Mouse (Mus musculus) midbrain, embryonic 15.5 days (tissue): Measurements from ENCODE around the gene B3gnt9. TPM values are rescaled to one million over a fixed set of nuclear protein-coding genes. Genes with fewer than 3 reads are reported as not detected.
A peak's percentile ranks its signal among the peaks of the same experiment; 100 is the strongest.
"Not testable (repeated sequence)": the region's sequence is repeated elsewhere in the genome, so short reads cannot be mapped to it uniquely, and the experiment has no call there.

ENCODE experiments used
- ATAC-seq: fragments of 200-750 bp; cut with Nextera tagmentation; replicated peaks from 2 replicates; pipeline ENCODE4 v1.8.0; 2017; ENCODE audit warnings: moderate TSS enrichment
- H3K27ac ChIP-seq: fragments of 300-500 bp; sonication (generic); 2 replicates; pipeline ENCODE4 v1.5.1; 2015; ENCODE audit warnings: mild to moderate bottlenecking, inconsistent platforms
- H3K27me3 ChIP-seq: fragments of 300-500 bp; sonication (generic); replicated peaks from 2 replicates; pipeline ENCODE4 v1.6.1; 2015; ENCODE audit warnings: inconsistent platforms
- H3K36me3 ChIP-seq: fragments of 300-500 bp; sonication (generic); replicated peaks from 2 replicates; pipeline ENCODE4 v1.6.1; 2015; ENCODE audit warnings: inconsistent platforms
- H3K4me1 ChIP-seq: fragments of 300-500 bp; sonication (generic); 2 replicates; pipeline ENCODE4 v1.6.1; 2015; ENCODE audit warnings: inconsistent platforms
- H3K4me2 ChIP-seq: fragments of 300-500 bp; sonication (generic); 2 replicates; pipeline ENCODE4 v1.6.1; 2015; ENCODE audit warnings: inconsistent platforms, mild to moderate bottlenecking, moderate library complexity
- H3K4me3 ChIP-seq: fragments of 300-500 bp; sonication (generic); 2 replicates; pipeline ENCODE4 v1.5.1; 2015; ENCODE audit warnings: mild to moderate bottlenecking, inconsistent platforms
- H3K9ac ChIP-seq: fragments of 300-500 bp; sonication (generic); 2 replicates; pipeline ENCODE4 v1.6.1; 2015; ENCODE audit warnings: mild to moderate bottlenecking, inconsistent platforms
- H3K9me3 ChIP-seq: fragments of 300-500 bp; sonication (generic); 2 replicates; pipeline ENCODE4 v1.6.1; 2016; ENCODE audit warnings: inconsistent platforms
- WGBS: fragments of 180-500 bp; shearing (Covaris S2); methylation state at CpG from one replicate; pipeline ENCODE4 v1.1.7; 2015; ENCODE audit warnings: mixed read lengths; 5-methylcytosine and 5-hydroxymethylcytosine counted together
- polyA plus RNA-seq: library from polyadenylated mRNA; unstranded; fragments of >200 nt; fragmentation: Nextera tagmentation; extraction: Ambion mirVana; gene quantifications from 2 replicates; pipeline ENCODE4 v1.2.1, GENCODE M21; 2015

B3gnt9 gene
- polyA plus RNA-seq, result 8.1 TPM in 2 replicates

DNA sequence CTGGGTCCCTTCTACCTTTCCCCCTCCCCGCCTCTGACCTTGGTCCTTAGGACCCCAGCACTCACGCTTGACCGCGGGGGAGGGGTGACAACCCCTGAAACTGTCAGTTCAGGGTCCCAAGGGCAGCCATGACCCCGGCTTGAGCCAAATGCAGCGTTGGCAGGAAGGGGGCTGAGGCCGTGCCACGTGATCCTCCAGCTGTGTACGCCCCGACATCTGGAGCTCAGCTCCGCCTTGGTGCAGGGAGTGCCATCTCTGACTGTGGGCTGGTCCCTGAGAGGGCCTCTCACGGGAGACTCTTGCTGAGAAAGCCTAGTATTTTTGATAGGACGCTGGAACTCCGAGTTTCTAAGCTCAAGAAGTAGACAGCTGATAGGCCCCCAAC lies at the start of gene B3gnt9:
TSS of gene B3gnt9 (minus strand) at position 188 of the 385 bp plus-strand sequence.
- peaks cover 16% of the 10 kb centered on the region for H3K36me3 ChIP-seq
- peak within 1 kb of the TSS; percentile 53; the same call in 1 of the 2 replicates for H3K27ac ChIP-seq
- peaks cover 39% of the 10 kb centered on the region for H3K27me3 ChIP-seq
- H3K4me3 ChIP-seq, result peak within 1 kb of the TSS; percentile 53
- no peaks in the 10 kb centered on the region for H3K9me3 ChIP-seq
- H3K4me1 ChIP-seq, result peaks cover 30% of the 10 kb centered on the region
- WGBS, result 3% methylated on average over 14 of the region's 14 CpGs
- H3K9ac ChIP-seq, result peak within 1 kb of the TSS; percentile 53
- H3K4me2 ChIP-seq, result peak within 1 kb of the TSS; percentile 90
- peak; percentile 24 for ATAC-seq

DNA sequence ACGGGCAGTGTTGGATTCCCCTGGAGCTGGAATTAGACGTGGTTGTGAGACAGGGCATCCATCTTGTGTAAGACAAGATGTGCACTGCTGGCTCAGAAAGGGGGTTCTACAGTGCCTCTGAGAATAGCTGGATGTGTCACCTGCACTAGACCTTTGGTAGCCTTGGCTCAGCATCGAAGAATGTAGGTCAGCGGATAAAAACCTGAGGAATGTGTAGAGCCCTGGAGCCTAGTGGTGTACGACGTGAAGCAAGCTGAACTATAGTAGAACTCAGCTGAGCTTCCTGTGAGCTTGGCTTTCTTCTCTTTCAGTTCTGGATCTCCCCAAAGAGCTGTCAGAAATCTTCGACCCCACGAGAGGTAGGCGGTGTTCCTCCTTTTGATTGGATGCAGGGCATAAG lies 48.9 kb upstream of the B3gnt9 start:
- H3K36me3 ChIP-seq, result peaks cover 41% of the 10 kb centered on the region
- no peak for ATAC-seq
- H3K27ac ChIP-seq, result no peak overlapping the region

DNA sequence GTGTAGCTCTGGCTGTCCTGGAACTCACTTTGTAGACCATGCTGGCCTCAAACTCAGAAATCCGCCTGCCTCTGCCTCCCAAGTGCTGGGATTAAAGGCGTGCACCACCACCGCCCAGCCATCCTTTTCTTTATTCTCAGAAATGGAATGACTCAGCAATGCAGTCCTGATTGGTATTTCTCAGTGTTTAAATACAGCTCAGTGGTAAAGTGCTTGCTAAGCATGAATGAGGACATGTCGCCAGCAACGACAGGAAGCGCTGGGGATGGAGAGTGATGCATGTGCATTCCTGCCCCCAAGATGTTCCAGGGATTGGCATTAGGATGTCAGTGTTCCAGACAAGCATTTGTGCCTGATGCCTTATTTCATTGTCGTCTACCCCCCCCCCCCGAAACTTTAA lies 48.4 kb upstream of the B3gnt9 start:
- no peak overlapping the region for H3K4me3 ChIP-seq
- peaks cover 20% of the 10 kb centered on the region for H3K4me1 ChIP-seq
- H3K27me3 ChIP-seq, result no peaks in the 10 kb centered on the region
- H3K9ac ChIP-seq, result no peak overlapping the region
- peaks cover 41% of the 10 kb centered on the region for H3K36me3 ChIP-seq
- H3K9me3 ChIP-seq, result no peaks in the 10 kb centered on the region
- 89% methylated on average over 8 of the region's 8 CpGs for WGBS
- ATAC-seq, result no peak
- no peak overlapping the region for H3K27ac ChIP-seq
- H3K4me2 ChIP-seq, result no peak overlapping the region

More for the DNA sequence above, 48.9 kb upstream of the B3gnt9 start:
- Histone ChIP-seq H3K9me3 (no peaks in the 10 kb centered on the region), H3K4me2 (no peak overlapping the region), H3K27me3 (no peaks in the 10 kb centered on the region), H3K4me1 (peaks cover 16% of the 10 kb centered on the region), H3K4me3 (no peak overlapping the region), H3K9ac (no peak overlapping the region)
- 87% methylated on average over 9 of the region's 9 CpGs for WGBS

DNA sequence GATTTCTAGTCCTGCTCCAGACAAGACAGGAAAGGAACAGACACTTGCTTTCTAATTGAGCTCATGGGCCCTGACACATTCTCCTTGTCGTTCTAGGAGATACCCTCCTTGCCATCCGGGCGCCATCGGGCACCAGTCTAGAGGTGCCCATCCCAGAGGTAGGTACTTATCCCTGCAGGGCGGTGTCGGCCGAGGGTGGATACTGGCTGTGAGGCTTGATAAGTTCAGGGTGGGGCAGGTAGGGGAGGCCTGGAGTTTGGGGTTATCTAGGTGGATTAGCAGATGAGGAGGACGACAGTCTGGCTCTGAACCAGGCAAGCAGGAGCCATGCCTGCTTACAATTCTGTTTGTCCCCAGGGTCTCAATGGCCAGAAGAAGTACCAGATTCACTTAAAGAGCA lies 45.0 kb upstream of the B3gnt9 start:
- Histone ChIP-seq H3K9ac (no peak overlapping the region), H3K4me2 (no peak overlapping the region), H3K4me3 (no peak overlapping the region), H3K27me3 (no peaks in the 10 kb centered on the region), H3K27ac (no peak overlapping the region), H3K9me3 (no peaks in the 10 kb centered on the region), H3K36me3 (peaks cover 34% of the 10 kb centered on the region), H3K4me1 (peaks cover 21% of the 10 kb centered on the region)
- WGBS, result 96% methylated on average over 8 of the region's 8 CpGs
- no peak for ATAC-seq

DNA sequence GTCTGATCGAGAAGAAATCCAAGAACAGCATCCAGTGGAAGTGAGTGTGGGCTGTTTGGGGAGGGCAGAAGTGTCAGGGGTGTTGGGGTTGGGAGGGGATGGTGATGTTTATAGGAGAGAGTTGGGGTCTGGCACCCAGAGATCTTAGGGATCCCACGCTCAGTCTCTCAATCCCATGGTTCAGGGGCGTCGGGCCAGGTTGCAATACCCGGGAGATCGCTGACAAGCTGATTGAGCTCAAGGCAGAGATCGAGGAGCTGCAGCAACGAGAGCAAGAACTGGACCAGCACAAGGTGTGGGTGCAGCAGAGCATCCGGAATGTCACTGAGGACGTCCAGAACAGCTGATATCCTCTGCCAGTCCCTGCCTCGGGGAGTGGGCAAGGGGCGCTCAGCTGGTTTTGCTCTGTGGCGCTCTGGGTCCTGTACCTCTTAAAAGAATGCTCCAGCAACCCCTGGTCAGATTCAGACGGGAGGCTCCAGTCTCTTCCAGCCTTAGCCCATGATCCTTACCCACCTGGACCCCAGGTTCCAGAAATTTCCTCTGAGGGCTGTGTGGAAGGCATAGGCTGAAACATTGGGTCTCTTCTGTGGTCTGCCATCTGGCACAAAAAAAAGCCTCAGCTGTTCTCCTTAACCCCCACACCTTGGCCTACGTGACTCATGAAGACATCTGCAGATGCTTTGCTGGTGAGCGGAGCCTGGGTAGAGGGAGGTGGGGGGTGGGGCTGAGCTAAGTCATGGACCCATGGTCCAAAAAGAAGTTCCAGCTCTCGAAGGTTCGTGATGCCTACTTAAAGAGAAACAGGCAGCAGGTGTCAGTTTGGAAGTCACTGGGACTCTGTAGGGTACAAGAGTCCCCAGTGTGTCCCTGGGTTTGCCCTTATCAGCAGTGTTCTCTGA lies 43.6 kb upstream of the B3gnt9 start:
- no peaks in the 10 kb centered on the region for H3K27me3 ChIP-seq
- 61% methylated on average over 18 of the region's 18 CpGs for WGBS
- H3K4me2 ChIP-seq, result peak overlapping the region; percentile 99
- H3K9ac ChIP-seq, result peak overlapping the region; percentile 99
- no peaks in the 10 kb centered on the region for H3K9me3 ChIP-seq
- no peak for ATAC-seq
- H3K27ac ChIP-seq, result no peak overlapping the region; the same call in 1 of the 2 replicates
- H3K36me3 ChIP-seq, result peaks cover 29% of the 10 kb centered on the region
- peak overlapping the region; percentile 100 for H3K4me3 ChIP-seq
- peaks cover 21% of the 10 kb centered on the region for H3K4me1 ChIP-seq

DNA sequence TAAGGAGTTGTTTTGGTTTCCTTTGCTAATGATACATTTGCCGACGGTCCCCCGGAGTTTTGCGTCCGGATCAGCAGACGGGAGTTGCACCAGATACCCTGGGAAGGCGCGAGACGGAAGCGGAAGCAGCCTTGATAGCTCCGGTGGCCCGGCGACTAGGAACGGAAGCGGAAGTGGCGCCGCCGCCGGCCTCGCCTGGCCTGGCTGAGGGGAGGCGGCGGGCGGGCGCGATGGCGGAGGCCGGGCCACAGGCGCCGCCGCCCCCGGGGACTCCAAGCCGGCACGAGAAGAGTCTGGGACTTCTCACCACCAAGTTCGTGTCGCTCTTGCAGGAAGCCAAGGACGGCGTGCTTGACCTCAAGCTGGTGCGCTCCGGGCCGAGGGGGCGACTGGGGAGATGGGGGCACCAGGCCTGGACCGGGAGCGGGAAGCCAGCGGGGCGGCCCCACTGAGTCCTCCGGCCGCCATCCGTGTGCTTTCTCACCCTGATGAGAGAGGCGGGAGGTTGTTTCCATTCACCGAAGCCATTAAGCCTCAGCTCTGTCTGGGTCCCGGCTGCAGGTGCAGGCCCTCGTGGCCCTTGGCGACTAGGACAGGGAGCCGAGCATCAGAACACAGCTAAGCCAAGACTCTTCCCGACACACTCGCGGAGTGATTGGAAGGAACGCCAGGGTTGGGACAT lies 42.7 kb upstream of the B3gnt9 start, which contains the start of gene E2f4:
TSS of gene E2f4 (plus strand) at position 153 of the 682 bp plus-strand sequence.
- Histone ChIP-seq H3K4me1 (peaks cover 21% of the 10 kb centered on the region), H3K27ac (peak within 1 kb of the TSS; percentile 74), H3K36me3 (peaks cover 24% of the 10 kb centered on the region), H3K27me3 (no peaks in the 10 kb centered on the region), H3K9me3 (no peaks in the 10 kb centered on the region), H3K9ac (peak within 1 kb of the TSS; percentile 99), H3K4me2 (peak within 1 kb of the TSS; percentile 99), H3K4me3 (peak within 1 kb of the TSS; percentile 100)
- peak; percentile 90 for ATAC-seq
- under 1% methylated on average over 57 of the region's 58 CpGs for WGBS

DNA sequence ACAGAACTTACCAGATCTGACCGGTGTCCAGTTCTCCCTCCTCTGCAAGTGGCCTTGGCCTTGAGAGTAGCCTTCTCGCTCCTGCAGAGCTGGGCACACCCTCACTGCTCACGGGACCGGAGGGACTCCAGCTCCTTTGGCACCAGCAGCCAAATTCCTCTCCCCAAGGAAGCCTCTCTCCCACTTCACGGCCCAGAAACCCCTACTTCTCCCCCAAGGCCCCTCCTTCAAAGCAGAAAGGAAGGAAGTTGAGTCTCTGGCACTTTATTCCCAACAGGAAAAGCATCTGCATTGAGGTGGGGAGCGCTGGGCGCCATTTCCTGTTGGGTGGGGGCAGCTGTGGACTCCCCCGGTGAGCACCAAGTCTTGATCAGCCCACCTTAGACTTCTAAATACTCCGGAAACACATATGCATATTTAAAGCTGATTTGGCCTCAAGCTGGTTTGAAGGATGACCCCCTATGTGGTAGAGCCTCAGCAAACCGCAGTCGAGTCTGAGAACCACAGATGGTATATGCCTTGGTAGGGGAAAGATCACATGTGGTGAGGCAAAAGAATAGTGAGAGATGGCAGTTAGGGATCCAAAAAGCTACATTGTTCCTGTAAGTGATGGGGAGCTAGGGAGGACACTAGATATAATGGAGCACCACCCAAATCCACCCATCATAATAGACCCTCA lies 41.1 kb upstream of the B3gnt9 start, which contains the start of gene Exoc3l:
TSS of gene Exoc3l (minus strand) at position 207 of the 679 bp plus-strand sequence.
- Histone ChIP-seq H3K27me3 (no peaks in the 10 kb centered on the region), H3K36me3 (peaks cover 12% of the 10 kb centered on the region), H3K9me3 (no peaks in the 10 kb centered on the region), H3K9ac (no peak within 1 kb of the TSS; the same call in 1 of the 2 replicates), H3K4me2 (peak within 1 kb of the TSS; percentile 99), H3K4me1 (peaks cover 21% of the 10 kb centered on the region), H3K27ac (0 out of 2 replicates have a peak within 1 kb of the TSS, but pooled peaks have one; percentile 54), H3K4me3 (peak within 1 kb of the TSS; percentile 100; the same call in 1 of the 2 replicates)
- no peak for ATAC-seq
- WGBS, result 71% methylated on average over 11 of the region's 11 CpGs

DNA sequence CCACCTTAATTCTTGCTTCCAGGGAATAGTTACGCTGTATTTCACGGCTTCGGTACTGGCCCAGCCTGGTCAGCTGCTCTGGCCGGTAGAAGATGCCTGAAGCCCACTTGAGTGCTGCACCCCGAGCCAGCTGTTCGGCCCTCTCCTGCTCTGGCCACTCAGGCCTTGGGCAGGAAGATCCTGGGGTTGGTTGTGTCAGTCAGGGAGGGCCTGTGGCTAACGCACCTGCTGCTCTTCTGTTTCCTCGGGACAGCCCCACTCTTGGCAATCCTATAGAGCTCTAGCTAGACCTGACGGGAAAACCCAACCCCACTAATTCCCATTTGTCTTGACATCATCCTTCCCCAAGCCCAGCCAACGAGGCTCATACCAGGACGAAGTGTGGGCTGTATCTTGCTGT lies 40.3 kb upstream of the B3gnt9 start:
- peaks cover 5% of the 10 kb centered on the region for H3K36me3 ChIP-seq
- peak overlapping the region; percentile 12; the same call in 1 of the 2 replicates for H3K4me2 ChIP-seq
- no peaks in the 10 kb centered on the region for H3K9me3 ChIP-seq
- no peak overlapping the region for H3K9ac ChIP-seq
- H3K27me3 ChIP-seq, result no peaks in the 10 kb centered on the region
- H3K4me1 ChIP-seq, result peaks cover 29% of the 10 kb centered on the region
- ATAC-seq, result no peak
- no peak overlapping the region for H3K4me3 ChIP-seq
- H3K27ac ChIP-seq, result no peak overlapping the region
- 67% methylated on average over 11 of the region's 11 CpGs for WGBS

DNA sequence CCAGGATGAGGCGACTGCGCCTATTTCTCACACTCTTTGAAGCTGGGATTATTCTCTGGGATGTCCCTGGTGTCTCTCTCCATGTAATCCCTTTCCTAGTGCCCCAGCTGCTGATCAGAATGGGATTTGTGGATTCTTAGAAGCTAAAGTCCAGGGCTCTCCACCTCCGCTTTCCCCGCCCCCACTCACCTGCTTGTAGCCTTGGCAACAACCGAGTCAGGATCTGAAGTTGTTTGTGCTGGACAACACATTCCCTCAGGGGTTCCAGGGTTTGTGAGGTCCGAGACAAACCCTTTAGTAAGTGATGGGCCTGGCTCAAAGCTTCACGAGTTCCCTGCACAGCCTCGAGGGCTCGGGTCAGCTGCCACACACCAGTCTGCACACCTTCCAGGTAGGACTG lies 39.8 kb upstream of the B3gnt9 start:
- Histone ChIP-seq H3K36me3 (peaks cover under 1% of the 10 kb centered on the region; the same call in 1 of the 2 replicates), H3K4me2 (peak overlapping the region; percentile 12; the same call in 1 of the 2 replicates), H3K9ac (no peak overlapping the region), H3K9me3 (no peaks in the 10 kb centered on the region), H3K27ac (no peak overlapping the region), H3K4me3 (no peak overlapping the region), H3K4me1 (peaks cover 34% of the 10 kb centered on the region), H3K27me3 (no peaks in the 10 kb centered on the region)
- no peak for ATAC-seq
- 62% methylated on average over 9 of the region's 9 CpGs for WGBS

DNA sequence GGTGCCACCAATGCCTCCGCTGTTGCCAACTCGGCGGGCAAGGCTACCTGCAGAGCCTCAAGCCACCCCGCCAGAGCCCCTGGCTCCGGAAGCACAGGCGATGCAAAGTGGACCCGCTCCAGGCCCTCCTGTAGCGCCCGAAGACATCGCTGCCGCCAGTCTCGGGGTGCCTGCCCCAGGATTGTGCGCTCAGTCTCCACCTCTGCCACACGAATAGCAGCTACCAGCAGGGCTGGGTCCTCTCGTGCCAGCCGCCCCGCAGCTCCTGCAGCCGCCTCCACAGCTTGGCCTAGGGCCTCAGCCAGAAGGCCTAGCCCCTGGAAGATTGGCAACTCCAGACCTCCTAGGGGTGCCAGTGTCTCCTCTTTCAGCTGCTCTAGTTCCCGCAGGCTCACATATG lies 38.5 kb upstream of the B3gnt9 start:
- Histone ChIP-seq H3K9me3 (no peaks in the 10 kb centered on the region), H3K9ac (no peak overlapping the region), H3K27ac (no peak overlapping the region), H3K4me1 (peaks cover 27% of the 10 kb centered on the region), H3K4me3 (no peak overlapping the region), H3K36me3 (no peaks in the 10 kb centered on the region), H3K27me3 (no peaks in the 10 kb centered on the region), H3K4me2 (no peak overlapping the region)
- no peak for ATAC-seq
- 69% methylated on average over 19 of the region's 19 CpGs for WGBS

DNA sequence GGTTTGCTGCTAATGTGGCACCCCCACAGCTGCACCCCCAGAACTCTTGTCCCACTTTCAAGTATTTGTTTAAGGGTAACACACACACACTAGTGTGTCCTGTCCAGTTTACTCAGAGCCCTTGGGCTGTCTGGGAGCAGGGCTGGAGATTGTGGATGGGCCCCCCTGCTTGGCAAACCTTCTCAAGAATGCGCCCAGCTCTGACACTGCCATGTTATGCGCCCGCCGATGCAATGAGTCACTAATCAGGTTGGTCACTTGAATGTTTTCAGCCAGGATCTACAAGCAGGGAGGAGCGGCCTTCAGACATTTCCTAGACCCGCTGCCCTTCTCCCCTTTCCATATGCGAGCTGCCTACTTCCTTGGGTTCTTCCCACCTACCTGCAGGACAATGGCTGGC lies 37.5 kb upstream of the B3gnt9 start:
- H3K4me3 ChIP-seq, result no peak overlapping the region
- no peaks in the 10 kb centered on the region for H3K27me3 ChIP-seq
- 88% methylated on average over 7 of the region's 7 CpGs for WGBS
- H3K9ac ChIP-seq, result no peak overlapping the region
- H3K4me2 ChIP-seq, result no peak overlapping the region
- H3K36me3 ChIP-seq, result no peaks in the 10 kb centered on the region
- no peaks in the 10 kb centered on the region for H3K9me3 ChIP-seq
- peaks cover 32% of the 10 kb centered on the region for H3K4me1 ChIP-seq
- ATAC-seq, result no peak
- no peak overlapping the region for H3K27ac ChIP-seq

DNA sequence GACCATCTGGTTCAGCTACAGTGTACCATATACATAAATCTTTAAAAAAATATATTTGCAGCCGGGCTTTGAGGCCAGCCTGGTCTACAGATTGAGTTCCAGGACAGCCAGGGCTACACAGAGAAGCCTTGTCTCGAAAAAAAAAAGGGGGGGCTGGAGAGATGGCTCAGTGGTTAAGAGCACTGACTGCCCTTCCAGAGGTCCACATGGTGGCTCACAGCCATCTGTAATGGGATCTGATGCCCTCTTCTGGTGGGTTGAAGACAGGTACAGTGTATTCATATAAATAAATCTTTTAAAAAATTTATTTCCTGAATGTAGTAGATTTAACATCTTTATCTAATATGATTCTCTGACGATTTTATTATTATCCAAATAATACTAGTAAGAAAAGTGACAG lies 36.8 kb upstream of the B3gnt9 start:
- WGBS, result 76% methylated on average over 3 of the region's 3 CpGs
- ATAC-seq, H3K36me3 ChIP-seq, H3K9ac ChIP-seq, H3K27ac ChIP-seq, H3K9me3 ChIP-seq, H3K4me2 ChIP-seq, H3K27me3 ChIP-seq, H3K4me3 ChIP-seq: not testable (repeated sequence)
- H3K4me1 ChIP-seq, result peaks cover 33% of the 10 kb centered on the region
